Mouse (Mus musculus): ENCODE results near the gene Mlycd. TPM values are rescaled to one million over a fixed set of nuclear protein-coding genes. Genes with fewer than 3 reads are reported as not detected.

Gene Mlycd
- polyA plus RNA-seq, 1 experiment from 2014 or later, result 18.0 TPM

DNA sequence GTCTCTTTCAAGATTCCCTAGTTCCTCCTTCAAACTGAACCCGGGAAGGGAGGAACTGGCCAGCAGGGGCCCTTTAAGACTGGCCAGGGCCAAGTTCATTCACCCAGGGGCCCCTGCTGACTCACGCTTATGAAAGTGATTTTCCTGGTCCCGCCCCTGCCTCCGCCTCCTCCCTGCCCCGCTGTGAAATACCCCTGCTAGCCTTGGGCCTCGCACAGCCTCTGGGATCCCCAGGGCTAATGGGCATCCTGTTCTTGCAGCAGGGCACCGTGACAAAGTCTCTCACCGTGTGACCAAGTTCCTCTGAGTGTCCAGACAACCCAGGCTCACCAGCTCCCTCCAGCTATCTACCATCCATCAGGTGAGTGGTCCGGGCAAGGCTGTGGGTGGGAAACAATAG is 42.3 kb downstream of the Mlycd start:
- Histone ChIP-seq H3K36me3 (no peaks in the 10 kb centered on the region), H3K4me1 (peaks cover 36% of the 10 kb centered on the region), H3K4me3 (replicated peaks) (peak overlapping the region; percentile 34), H3K9me3 (no peaks in the 10 kb centered on the region), H3K27me3 (replicated peaks) (no peaks in the 10 kb centered on the region), H3K4me2 (peak overlapping the region; percentile 51), H3K9ac (no peak overlapping the region), H3K27ac (peak overlapping the region; percentile 61; the same call in 1 of the 2 replicates)
- 14% methylated on average over 9 of the region's 9 CpGs for WGBS
- ATAC-seq (ENCODE audit: insufficient read depth, low FRiP score, low read depth), result peak; percentile 66

DNA sequence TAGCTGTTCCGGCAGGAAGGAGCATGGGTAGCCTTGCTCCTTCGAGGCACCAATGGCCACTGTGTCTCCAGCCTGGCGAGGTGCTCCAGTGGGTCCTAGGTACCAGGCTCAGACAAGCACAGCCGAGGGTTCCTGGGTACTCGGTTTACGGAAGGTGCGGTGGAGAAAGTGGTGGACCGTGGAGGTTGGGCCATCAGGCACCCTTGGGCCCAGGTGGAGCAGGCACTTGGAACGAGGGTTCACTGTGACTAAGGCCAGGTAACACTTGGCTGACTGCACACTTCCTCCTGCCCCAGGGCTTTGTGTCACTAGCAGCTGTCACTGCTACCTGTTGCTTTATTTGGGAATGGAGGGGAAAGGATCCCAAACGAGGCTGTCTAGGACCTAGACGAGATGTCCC is 42.8 kb downstream of the Mlycd start:
- H3K4me3 ChIP-seq (replicated peaks), result peak overlapping the region; percentile 34
- no peaks in the 10 kb centered on the region for H3K36me3 ChIP-seq
- 66% methylated on average over 11 of the region's 11 CpGs for WGBS
- peak overlapping the region; percentile 16; the same call in 1 of the 2 replicates for H3K9ac ChIP-seq
- H3K9me3 ChIP-seq, result no peaks in the 10 kb centered on the region
- no peaks in the 10 kb centered on the region for H3K27me3 ChIP-seq (replicated peaks)
- H3K27ac ChIP-seq, result peak overlapping the region; percentile 61; the same call in 1 of the 2 replicates
- H3K4me2 ChIP-seq, result peak overlapping the region; percentile 51
- ATAC-seq (ENCODE audit: insufficient read depth, low FRiP score, low read depth), result no peak
- peaks cover 36% of the 10 kb centered on the region for H3K4me1 ChIP-seq

DNA sequence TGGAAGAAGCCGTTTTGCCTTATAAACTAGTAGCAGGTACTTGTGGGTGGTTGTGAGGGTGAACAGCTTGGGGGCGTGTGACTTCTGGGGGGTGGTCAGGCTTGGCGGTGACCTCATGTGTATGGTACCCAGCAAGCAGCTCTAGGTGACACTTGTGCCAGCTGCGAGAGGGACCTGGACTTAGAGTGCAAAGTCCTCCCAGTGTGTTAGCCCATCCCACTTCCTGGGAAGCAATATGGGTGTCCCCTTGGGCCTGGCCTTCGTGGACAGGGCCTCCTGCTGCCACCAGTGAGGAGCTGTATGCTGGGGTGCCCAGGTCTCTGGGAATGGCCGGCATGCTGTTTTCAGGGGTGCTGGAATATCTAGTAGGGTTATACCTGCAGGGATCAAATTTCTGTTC is 44.2 kb downstream of the Mlycd start:
- H3K27ac ChIP-seq, result peak overlapping the region; percentile 49; the same call in 1 of the 2 replicates

DNA sequence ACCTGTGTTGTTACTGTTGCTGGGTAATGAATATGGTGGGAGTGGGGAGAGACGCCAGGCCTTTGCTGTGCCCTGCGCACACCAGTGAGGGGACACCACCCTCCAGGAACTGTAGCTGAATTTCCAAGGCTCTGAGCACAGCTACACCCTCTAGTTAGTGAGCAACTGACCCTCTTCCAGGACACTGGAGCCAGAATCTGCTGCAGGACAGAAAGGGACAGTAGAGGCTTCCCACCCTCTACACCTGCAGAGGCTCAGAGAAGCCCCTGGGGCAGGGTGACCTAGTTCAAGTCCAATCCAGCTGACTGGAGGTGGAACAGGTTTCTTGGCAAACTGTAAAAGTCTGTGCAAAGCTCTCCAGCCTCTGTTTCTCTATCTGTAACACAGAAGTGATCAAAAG is 44.7 kb downstream of the Mlycd start:
- H3K4me2 ChIP-seq, result peak overlapping the region; percentile 38; the same call in 1 of the 2 replicates
- peaks cover 36% of the 10 kb centered on the region for H3K4me1 ChIP-seq
- H3K27me3 ChIP-seq (replicated peaks), result no peaks in the 10 kb centered on the region
- H3K27ac ChIP-seq, result peak overlapping the region; percentile 68; the same call in 1 of the 2 replicates
- H3K9ac ChIP-seq, result no peak overlapping the region
- no peak overlapping the region for H3K4me3 ChIP-seq (replicated peaks)
- no peak for ATAC-seq (ENCODE audit: insufficient read depth, low FRiP score, low read depth)
- H3K9me3 ChIP-seq, result no peaks in the 10 kb centered on the region
- 88% methylated on average over 2 of the region's 2 CpGs for WGBS
- no peaks in the 10 kb centered on the region for H3K36me3 ChIP-seq

More for the DNA sequence above, 44.2 kb downstream of the Mlycd start:
- H3K9me3 ChIP-seq, result no peaks in the 10 kb centered on the region
- H3K9ac ChIP-seq, result no peak overlapping the region
- H3K4me1 ChIP-seq, result peaks cover 36% of the 10 kb centered on the region
- WGBS, result 68% methylated on average over 6 of the region's 6 CpGs
- ATAC-seq (ENCODE audit: insufficient read depth, low FRiP score, low read depth), result no peak
- H3K27me3 ChIP-seq (replicated peaks), result no peaks in the 10 kb centered on the region
- H3K4me3 ChIP-seq (replicated peaks), result no peak overlapping the region; the same call in 1 of the 2 replicates
- H3K4me2 ChIP-seq, result peak overlapping the region; percentile 38
- H3K36me3 ChIP-seq, result no peaks in the 10 kb centered on the region

DNA sequence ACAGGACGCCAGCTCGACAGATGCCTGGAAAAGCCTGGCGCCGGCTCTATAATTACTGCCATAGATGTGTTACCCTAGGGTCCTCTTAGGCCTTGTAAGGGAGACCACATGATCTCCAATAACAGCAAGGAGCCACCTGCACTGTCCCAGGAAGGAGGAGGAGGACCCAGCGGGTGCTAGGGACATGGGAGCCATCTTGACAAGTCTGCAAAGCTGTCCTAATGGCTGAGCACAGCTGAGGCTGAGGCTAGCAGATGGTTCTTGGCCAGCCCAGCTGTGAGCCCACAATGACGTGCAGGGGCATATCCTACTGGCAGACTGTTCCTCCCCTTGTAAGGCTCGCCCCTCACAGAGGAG is 45.2 kb downstream of the Mlycd start:
- Histone ChIP-seq H3K27ac (peak overlapping the region; percentile 68), H3K36me3 (no peaks in the 10 kb centered on the region), H3K9me3 (no peaks in the 10 kb centered on the region), H3K4me2 (peak overlapping the region; percentile 38; the same call in 1 of the 2 replicates), H3K27me3 (replicated peaks) (no peaks in the 10 kb centered on the region), H3K4me3 (replicated peaks) (no peak overlapping the region), H3K9ac (no peak overlapping the region), H3K4me1 (peaks cover 36% of the 10 kb centered on the region)
- 72% methylated on average over 7 of the region's 7 CpGs for WGBS
- ATAC-seq (ENCODE audit: insufficient read depth, low FRiP score, low read depth), result peak; percentile 25

DNA sequence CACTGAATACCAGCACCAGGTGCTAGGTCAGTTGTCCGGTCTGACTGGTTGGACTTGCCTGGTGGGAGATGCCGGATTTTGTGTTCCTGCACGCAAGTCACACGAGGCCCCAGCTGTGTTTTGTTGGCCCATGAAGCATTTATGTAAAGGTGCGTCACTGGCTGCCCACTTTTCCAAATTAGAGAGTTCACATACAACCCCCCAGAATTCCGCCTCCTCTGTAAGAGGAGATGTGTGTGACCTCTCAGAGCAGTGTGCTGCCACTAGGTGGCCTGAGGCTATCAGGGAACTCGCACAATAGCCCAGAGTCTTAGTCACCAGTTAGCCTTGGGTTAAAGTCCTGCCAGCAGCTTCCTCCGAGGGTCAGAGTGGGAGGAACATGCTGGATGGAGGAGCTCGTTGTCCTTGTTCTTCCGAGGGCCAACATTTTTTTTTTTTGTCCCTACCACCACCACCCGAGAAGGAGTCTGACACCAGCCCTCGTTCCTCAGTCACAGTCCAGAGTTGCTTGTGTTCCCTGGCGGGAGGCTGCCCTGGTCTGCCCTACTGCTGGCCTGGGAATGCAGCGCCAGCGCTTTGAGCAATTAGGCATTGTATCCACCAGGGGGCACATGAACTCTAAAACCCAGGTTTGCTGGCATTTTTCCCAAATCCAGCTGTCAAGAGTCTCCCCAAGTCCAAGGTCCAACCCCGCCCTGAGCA is 45.7 kb downstream of the Mlycd start:
- 18% methylated on average over 16 of the region's 16 CpGs for WGBS
- H3K9me3 ChIP-seq, result no peaks in the 10 kb centered on the region
- peaks cover 34% of the 10 kb centered on the region for H3K4me1 ChIP-seq
- peak overlapping the region; percentile 38 for H3K4me2 ChIP-seq
- H3K27me3 ChIP-seq (replicated peaks), result no peaks in the 10 kb centered on the region
- ATAC-seq (ENCODE audit: insufficient read depth, low FRiP score, low read depth), result peak; percentile 48; the same call in 1 of the 2 replicates
- H3K27ac ChIP-seq, result peak overlapping the region; percentile 68
- no peak overlapping the region for H3K4me3 ChIP-seq (replicated peaks)
- H3K36me3 ChIP-seq, result no peaks in the 10 kb centered on the region
- no peak overlapping the region for H3K9ac ChIP-seq

DNA sequence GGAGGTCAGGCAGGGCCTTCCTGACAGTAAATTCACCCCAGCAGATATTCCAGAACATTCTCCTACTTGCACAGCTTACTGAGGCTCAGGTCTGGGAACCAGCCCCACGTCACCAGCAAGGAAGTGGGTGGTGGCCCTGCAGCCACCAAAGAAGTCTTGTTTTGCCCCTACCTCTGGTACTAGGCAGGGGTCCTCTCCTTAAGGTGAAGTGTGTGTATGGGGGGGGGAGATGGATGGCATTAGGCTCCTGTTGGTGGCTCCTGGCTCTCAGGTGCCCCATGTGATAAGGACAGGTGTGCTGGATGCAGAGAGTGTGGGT is 46.2 kb downstream of the Mlycd start:
- Histone ChIP-seq H3K9me3 (no peaks in the 10 kb centered on the region), H3K27ac (peak overlapping the region; percentile 68; the same call in 1 of the 2 replicates), H3K4me2 (peak overlapping the region; percentile 38), H3K4me3 (replicated peaks) (no peak overlapping the region), H3K36me3 (no peaks in the 10 kb centered on the region), H3K9ac (no peak overlapping the region), H3K27me3 (replicated peaks) (no peaks in the 10 kb centered on the region), H3K4me1 (peaks cover 34% of the 10 kb centered on the region)
- WGBS, result 43% methylated on average over 1 of the region's 1 CpGs
- ATAC-seq (ENCODE audit: insufficient read depth, low FRiP score, low read depth), result peak; percentile 45; the same call in 1 of the 2 replicates

DNA sequence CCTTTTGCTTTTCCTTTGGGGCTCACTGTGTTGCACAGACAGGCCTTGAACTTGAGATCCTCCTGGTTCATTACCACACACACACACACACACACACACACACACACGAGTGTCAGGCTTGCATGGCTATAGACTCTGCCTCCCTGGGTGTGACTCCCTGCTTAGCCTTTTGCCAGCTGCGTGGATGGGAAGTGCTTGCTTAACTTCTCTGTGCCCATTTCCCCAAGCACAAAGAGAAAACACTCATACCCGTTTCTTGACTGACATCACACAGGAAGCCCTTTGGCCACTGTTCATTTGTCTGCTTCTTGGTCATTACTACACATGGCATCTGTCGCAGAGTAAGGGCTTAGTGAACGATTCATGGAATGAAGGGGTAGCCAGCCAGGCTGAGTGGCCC is 47.3 kb downstream of the Mlycd start:
- ATAC-seq (ENCODE audit: insufficient read depth, low FRiP score, low read depth), result no peak
- Histone ChIP-seq H3K9ac (no peak overlapping the region), H3K36me3 (no peaks in the 10 kb centered on the region), H3K27me3 (replicated peaks) (peaks cover under 1% of the 10 kb centered on the region), H3K4me3 (replicated peaks) (no peak overlapping the region), H3K27ac (no peak overlapping the region), H3K4me2 (no peak overlapping the region), H3K9me3 (no peaks in the 10 kb centered on the region), H3K4me1 (peaks cover 32% of the 10 kb centered on the region)
- WGBS, result 58% methylated on average over 5 of the region's 5 CpGs

DNA sequence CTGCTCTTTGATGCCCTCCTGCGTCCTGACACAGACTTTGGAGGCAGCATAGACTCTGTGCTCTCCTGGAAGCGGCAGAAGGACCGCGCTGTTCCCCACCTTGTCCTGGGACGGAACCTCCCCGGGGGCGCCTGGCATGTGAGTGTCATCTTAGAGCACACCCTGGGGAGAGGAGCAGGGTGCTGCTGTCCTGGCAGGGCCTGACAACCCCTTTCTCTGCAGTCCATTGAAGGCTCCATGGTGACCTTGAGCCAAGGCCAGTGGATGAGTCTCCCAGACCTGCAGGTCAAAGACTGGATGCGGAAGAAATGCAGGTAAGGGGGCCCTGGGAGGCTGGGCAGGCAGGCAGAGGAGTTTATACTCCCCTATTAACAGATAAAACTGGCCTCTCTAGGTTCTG is 48.3 kb downstream of the Mlycd start:
- peaks cover 10% of the 10 kb centered on the region for H3K27me3 ChIP-seq (replicated peaks)
- peaks cover 27% of the 10 kb centered on the region for H3K4me1 ChIP-seq
- no peaks in the 10 kb centered on the region for H3K9me3 ChIP-seq
- H3K36me3 ChIP-seq, result no peaks in the 10 kb centered on the region
- no peak overlapping the region for H3K9ac ChIP-seq
- H3K27ac ChIP-seq, result no peak overlapping the region
- ATAC-seq (ENCODE audit: insufficient read depth, low FRiP score, low read depth), result no peak
- no peak overlapping the region for H3K4me2 ChIP-seq
- H3K4me3 ChIP-seq (replicated peaks), result no peak overlapping the region
- 95% methylated on average over 8 of the region's 8 CpGs for WGBS

DNA sequence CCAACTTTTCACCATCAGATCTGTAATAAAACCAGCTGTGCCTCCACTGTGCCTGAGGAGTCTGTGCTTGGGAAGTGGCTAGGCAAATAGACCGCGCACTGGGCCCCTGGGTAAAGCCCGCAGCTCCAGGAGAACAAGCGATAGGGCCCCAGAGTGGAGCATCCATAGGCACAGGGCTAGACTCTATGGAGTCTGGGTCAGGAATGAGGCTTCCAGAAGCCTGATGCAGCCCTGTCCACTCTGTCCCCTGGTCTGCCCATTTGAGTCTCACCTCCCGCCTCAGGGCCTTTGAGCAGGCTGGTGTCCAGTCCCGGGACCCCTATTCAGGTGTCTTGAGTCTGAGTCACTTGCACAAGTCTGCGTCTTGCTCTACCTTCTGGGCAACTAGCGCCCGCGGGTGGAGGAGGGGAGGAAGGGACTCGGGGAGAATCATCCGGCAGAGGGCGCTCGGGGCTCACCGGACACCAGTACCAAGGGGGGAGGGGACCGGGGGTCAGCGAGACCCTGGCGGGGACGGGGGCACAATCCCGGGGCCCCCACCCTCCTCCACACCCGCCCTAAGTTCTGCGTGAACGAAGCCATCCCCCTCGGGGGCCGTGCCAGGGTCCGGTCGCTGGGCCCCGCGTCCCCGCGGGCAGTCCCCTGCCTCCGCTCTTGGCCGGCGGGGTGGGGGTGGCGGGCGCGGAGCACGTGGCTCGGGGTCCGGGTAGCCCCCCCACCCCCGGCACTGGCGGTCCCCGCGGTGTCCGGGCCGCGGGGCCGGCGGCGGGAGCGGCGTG is 51.7 kb downstream of the Mlycd start, which contains the start of gene Necab2:
Necab2 (plus strand) TSS at position 509 of the 779 bp plus-strand sequence.
- Histone ChIP-seq H3K27ac (no peak within 1 kb of the TSS), H3K4me3 (replicated peaks) (peak within 1 kb of the TSS; percentile 57), H3K9ac (peak within 1 kb of the TSS; percentile 56), H3K4me2 (peak within 1 kb of the TSS; percentile 99), H3K36me3 (no peaks in the 10 kb centered on the region), H3K27me3 (replicated peaks) (peaks cover 20% of the 10 kb centered on the region), H3K4me1 (0 out of 2 replicates have a peak, but pooled peaks cover 3% of the 10 kb centered on the region), H3K9me3 (no peaks in the 10 kb centered on the region)
- ATAC-seq (ENCODE audit: insufficient read depth, low FRiP score, low read depth), result peak; percentile 60; the same call in 1 of the 2 replicates
- 2% methylated on average over 29 of the region's 52 CpGs for WGBS

DNA sequence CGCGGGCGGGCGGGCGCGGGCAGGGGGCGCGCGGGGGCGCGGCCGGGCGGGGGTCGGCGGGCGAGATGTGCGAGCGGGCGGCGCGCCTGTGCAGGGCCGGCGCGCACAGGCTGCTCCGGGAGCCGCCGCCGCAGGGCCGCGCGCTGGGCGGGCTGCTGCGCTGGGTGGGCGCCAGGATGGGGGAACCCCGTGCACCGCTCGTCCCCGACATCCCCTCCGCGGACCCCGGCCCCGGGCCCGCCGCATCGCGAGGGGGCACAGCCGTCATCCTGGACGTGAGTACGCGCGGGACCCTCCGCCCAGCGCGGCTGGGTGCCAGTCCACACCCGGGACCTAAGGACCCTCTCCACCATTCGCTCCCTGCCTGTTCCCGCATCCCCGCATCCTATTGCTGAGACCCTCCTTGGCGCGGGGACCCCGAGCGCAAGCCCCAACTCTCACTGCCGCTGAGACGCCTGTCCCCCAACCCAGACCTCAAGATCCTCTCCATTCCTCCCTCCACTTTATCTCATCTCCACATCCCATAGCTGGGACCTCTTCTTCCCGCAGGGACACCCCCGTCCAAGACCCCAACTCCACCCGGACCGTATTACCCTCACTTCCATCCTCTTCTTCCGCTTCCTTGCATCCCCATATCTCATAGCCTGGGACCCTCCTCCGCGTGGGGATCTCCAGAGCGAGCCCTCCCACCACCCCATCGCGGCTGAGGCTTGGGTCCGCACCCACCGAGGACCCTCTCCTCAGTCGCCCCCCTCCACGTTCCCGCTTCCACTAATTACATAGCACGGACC is 52.5 kb downstream of the Mlycd start:
- Histone ChIP-seq H3K4me1 (0 out of 2 replicates have a peak, but pooled peaks cover 3% of the 10 kb centered on the region), H3K9me3 (no peaks in the 10 kb centered on the region), H3K27ac (no peak overlapping the region), H3K4me3 (replicated peaks) (peak overlapping the region; percentile 57), H3K9ac (peak overlapping the region; percentile 56), H3K4me2 (peak overlapping the region; percentile 99), H3K36me3 (no peaks in the 10 kb centered on the region), H3K27me3 (replicated peaks) (peaks cover 20% of the 10 kb centered on the region)
- no peak; the same call in 1 of the 2 replicates for ATAC-seq (ENCODE audit: insufficient read depth, low FRiP score, low read depth)
- WGBS, result under 1% methylated on average over 56 of the region's 80 CpGs

Measured in stomach, embryonic 15.5 days (tissue).